Comparison of ENCODE assay signal across 8 mouse cellular contexts in genomic region chr3:65455597-65456284, GRCm38 (mm10).
DNase-seq lines count a peak whose midpoint lies in the region; ATAC-seq lines count a peak whose summit lies in the region.

No protein-coding gene starts in this region.

- ATAC-seq in activated CD4-positive, CD25-positive, alpha-beta regulatory T cell, adult 4 months = no peak

- intact Hi-C loops in heart, postnatal 14 days (cut with DNase I) = no loop called here

- peak; percentile 23 for DNase-seq in NIH3T3 (ENCODE audit: low read depth)
- DNase-seq in cerebellum, adult 9-10 months = peak; percentile 59
- peak; percentile 19 for DNase-seq in forelimb bud, embryonic 11.5 days (ENCODE audit: low read depth, low spot score)
- peak; percentile 67 to 70 for DNase-seq in heart, postnatal 14 days
- peak; percentile 63 to 75 for DNase-seq in kidney, postnatal 4 days
- peak; percentile 66 for DNase-seq in lung, postnatal 10 days
- peak; percentile 30 for DNase-seq in right cerebral cortex, postnatal 14 days

Comparison
In these comparisons a context has a peak if more than half of its experiments do, and no peak if none do; other contexts are left out.
1. DNase-seq: peak in every context shown above with its lines; median percentile 69 in kidney, postnatal 4 days; 68 in heart, postnatal 14 days; 66 in lung, postnatal 10 days; 59 in cerebellum, adult 9-10 months; 30 in right cerebral cortex, postnatal 14 days; 23 in NIH3T3; 19 in forelimb bud, embryonic 11.5 days.